In the genomic region with DNA sequence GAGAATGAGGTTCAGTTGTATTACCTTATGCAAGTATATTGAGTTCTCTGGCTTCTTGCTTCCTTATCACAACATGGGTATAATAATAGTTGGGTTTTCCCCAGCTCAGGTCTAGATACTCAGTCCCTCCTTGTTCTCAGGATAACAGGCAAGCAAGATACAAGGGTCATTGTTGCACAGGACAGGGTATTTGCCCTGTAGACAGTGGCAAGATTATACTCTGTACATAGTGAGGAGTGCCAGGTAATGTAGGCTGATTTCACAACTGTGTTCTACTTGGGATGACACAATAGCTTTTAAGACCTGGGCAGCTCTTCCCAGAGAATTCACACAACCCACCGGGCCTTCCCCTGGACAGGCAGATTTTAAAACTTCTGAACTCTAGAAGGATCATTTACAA, we compare ENCODE assay signal across 22 mouse cellular contexts. TPM values are rescaled to one million over a fixed set of nuclear protein-coding genes. Genes with fewer than 3 reads are reported as not detected.
DNase-seq lines count a peak whose midpoint lies in the region; ATAC-seq and TF ChIP-seq lines count a peak whose summit lies in the region.
"Had no signal": no experiment of that assay in that cellular context is flagged by ENCODE, and none has a peak within 500 bp of the region (broad histone marks: within the 10 kb centered on the region; RNA-seq: fewer than 3 reads in every experiment).

No protein-coding gene starts in this region.

- H3K9me3 ChIP-seq in intestine, embryonic 14.5 days (ENCODE audit: control insufficient read depth, low read length) = no peaks in the 10 kb centered on the region
- H3K9me3 ChIP-seq: embryonic facial prominence, embryonic 10.5 days; forebrain, embryonic 10.5 days; G1E; heart, embryonic 12.5 days; hindbrain, embryonic 10.5 days had no signal

- no peak for TF ChIP-seq POLR2A in small intestine, adult 2 months (IDR thresholded peaks at IDR 0.05; ENCODE audit: low read depth, low read length)

- H3K27me3 ChIP-seq in intestine, embryonic 14.5 days (replicated peaks; ENCODE audit: control insufficient read depth, insufficient read depth, low read length) = no peaks in the 10 kb centered on the region
- no peaks in the 10 kb centered on the region for H3K27me3 ChIP-seq in small intestine, adult 2 months (ENCODE audit: control insufficient read depth, insufficient read depth, low read length)
- H3K27me3 ChIP-seq: heart, embryonic 12.5 days had no signal

- peak; percentile 71; the same call in 1 of the 2 replicates for ATAC-seq in intestine, embryonic 14.5 days (replicated peaks; ENCODE audit: low FRiP score, low TSS enrichment, low read depth)
- ATAC-seq: CD4-positive, CD25-positive, alpha-beta regulatory T cell, adult 4 months; forebrain, embryonic 14.5 days had no signal

- H3K9ac ChIP-seq in intestine, embryonic 14.5 days (ENCODE audit: low read length) = no peak overlapping the region
- H3K9ac ChIP-seq: heart, embryonic 12.5 days; hindbrain, embryonic 14.5 days had no signal

- H3K36me3 ChIP-seq in intestine, embryonic 14.5 days (ENCODE audit: control insufficient read depth, insufficient read depth, low read length) = no peaks in the 10 kb centered on the region
- no peaks in the 10 kb centered on the region for H3K36me3 ChIP-seq in small intestine, adult 2 months (ENCODE audit: control insufficient read depth, insufficient read depth, low read length)
- H3K36me3 ChIP-seq: embryonic facial prominence, embryonic 10.5 days; forebrain, embryonic 10.5 days; G1E; heart, embryonic 12.5 days; hindbrain, embryonic 10.5 days had no signal

- WGBS in intestine, embryonic 14.5 days = 78% methylated on average over 1 of the region's 1 CpGs
- 29% methylated on average over 1 of the region's 1 CpGs for WGBS in small intestine, adult 2 months

- 0 out of 2 replicates have a peak, but pooled peaks cover 3% of the 10 kb centered on the region for H3K4me1 ChIP-seq in intestine, embryonic 14.5 days (replicated peaks; ENCODE audit: control insufficient read depth, insufficient read depth, low read length)
- H3K4me1 ChIP-seq in small intestine, adult 2 months (ENCODE audit: control insufficient read depth, insufficient read depth, insufficient read length, low read length) = peaks cover 31% of the 10 kb centered on the region
- H3K4me1 ChIP-seq: embryonic facial prominence, embryonic 10.5 days; forebrain, embryonic 10.5 days; heart, embryonic 12.5 days had no signal

- H3K4me3 ChIP-seq in intestine, embryonic 14.5 days (ENCODE audit: low read depth, low read length) = no peak overlapping the region
- no peak overlapping the region for H3K4me3 ChIP-seq in small intestine, adult 2 months (ENCODE audit: low read depth, low read length)
- H3K4me3 ChIP-seq: embryonic facial prominence, embryonic 10.5 days; forebrain, embryonic 10.5 days; gastrocnemius, adult 2 months; heart, embryonic 12.5 days; hindbrain, embryonic 10.5 days had no signal

- no peak overlapping the region for H3K4me2 ChIP-seq in intestine, embryonic 14.5 days (ENCODE audit: low read length)
- H3K4me2 ChIP-seq: heart, embryonic 12.5 days; hindbrain, embryonic 14.5 days had no signal

- no peak for TF ChIP-seq CTCF in small intestine, adult 2 months (IDR thresholded peaks at IDR 0.05; ENCODE audit: extremely low read depth, insufficient read length, insufficient replicate concordance, low read depth, low read length)

- no peak overlapping the region for H3K27ac ChIP-seq in intestine, embryonic 14.5 days (ENCODE audit: low read depth)
- H3K27ac ChIP-seq in small intestine, adult 2 months (ENCODE audit: insufficient read depth, low read depth, low read length) = peak overlapping the region; percentile 97
- H3K27ac ChIP-seq: embryonic facial prominence, embryonic 10.5 days; forebrain, embryonic 10.5 days; gastrocnemius, adult 2 months; hindbrain, embryonic 10.5 days; hindbrain, embryonic 14.5 days had no signal

- DNase-seq in heart, adult 11 months = peak; percentile 58
- no peak for DNase-seq in heart, adult 8-10 months (ENCODE audit: low spot score)
- DNase-seq in intestine, embryonic 14.5 days (ENCODE audit: low spot score) = no peak
- no peak for DNase-seq in spleen, postnatal 14 days (ENCODE audit: low spot score in 2 of 2)
- no peak for DNase-seq in cerebellum, adult 11-12 months
- no peak for DNase-seq in T-cell, adult 2 months (ENCODE audit: low spot score)
- DNase-seq: adrenal gland, postnatal 14 days; B cell, adult 2 months; cerebellum, adult 2 months; cerebellum, postnatal 10 days; gastrocnemius, adult 2 months; gastrocnemius, postnatal 25 days; heart, adult 18-20 months had no signal

RNA-seq across cellular contexts. Expression of a gene that starts 27.6 kb away (rescaled TPM):
- total RNA-seq in heart, adult 8-10 months (2022) = 10 to 100 TPM in 2 of 4 experiments, 1 to 10 TPM in 2; 7.6 to 10.6 (median 9.4) TPM
- polyA plus RNA-seq in intestine, embryonic 14.5 days (2014; fragmentation: Nextera tagmentation; extraction: Ambion mirVana) = 29.6 and 34.6 TPM in 2 replicates
- polyA plus RNA-seq in small intestine, adult 2 months (2012; rRNA removed) = 21.6 and 53.3 TPM in 2 replicates
